Mouse (Mus musculus): ENCODE measurements around the gene Mgat3.

GRCm38 (mm10) chr15:80153757-80154156 lies 19.8 kb upstream of the Mgat3 start:
- TF ChIP-seq CTCF (conservative IDR thresholded peaks at IDR 0.05; ENCODE audit: low read length) (no peak), POU5F1 (IDR thresholded peaks at IDR 0.05; ENCODE audit: borderline replicate concordance, low read length) (no peak), NANOG (IDR thresholded peaks at IDR 0.05; ENCODE audit: borderline replicate concordance, low read length) (no peak)
